Mouse (Mus musculus) megakaryocyte-erythroid progenitor cell, adult 5 weeks (primary cell): ENCODE data around the gene Gm20909. TPM values are rescaled to one million over a fixed set of nuclear protein-coding genes. Genes with fewer than 3 reads are reported as not detected.

Experiments used
- polyA plus RNA-seq: library from polyadenylated mRNA; stranded (reverse); fragments of >175 nt; gene quantifications from 2 replicates; pipeline ENCODE4 v1.2.3, GENCODE M21; 2012

Gm20909 gene
- not detected in 2 replicates for polyA plus RNA-seq

DNA sequence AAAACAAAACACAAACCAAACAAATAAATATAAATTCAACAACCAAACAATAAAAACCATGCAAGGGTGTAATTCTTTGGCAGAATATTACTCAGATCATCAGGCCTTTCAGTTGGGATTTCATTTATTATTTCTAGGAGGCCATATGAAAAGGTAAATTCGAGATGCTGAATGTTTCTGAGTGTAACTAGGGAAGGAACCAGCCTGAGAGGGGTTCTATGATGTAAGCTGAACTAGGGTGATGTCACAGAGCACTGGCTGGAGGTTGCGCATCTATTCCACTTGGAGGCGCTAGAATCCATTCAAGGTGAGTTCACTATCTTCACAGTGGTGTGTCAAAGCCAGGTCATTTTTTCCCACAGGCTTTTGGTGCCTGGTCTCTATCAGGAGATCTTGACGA, at the start of gene Gm20909:
Gm20909 (plus strand) TSS at position 301 of the 400 bp plus-strand sequence.

Other genes starting within 250 kb of the Gm20909 start
- not detected in 2 replicates for gene Gm29866, start 170.9 kb upstream of the Gm20909 start, polyA plus RNA-seq
- not detected in 2 replicates for gene Gm20865, start 77.0 kb downstream of the Gm20909 start, polyA plus RNA-seq